Mouse (Mus musculus): ENCODE measurements around the gene Calm1. TPM values are rescaled to one million over a fixed set of nuclear protein-coding genes. Genes with fewer than 3 reads are reported as not detected.

Gene Calm1
- total and polyA plus RNA-seq, 3 experiments = 450 to 750 (median 627) TPM

GRCm38 (mm10) chr12:100235423-100235822 is 36.2 kb downstream of the Calm1 start:
- Histone ChIP-seq H3K4me2 (ENCODE audit: insufficient read depth, low read depth, poor library complexity, severe bottlenecking) (no peak overlapping the region), H3K4me1 (ENCODE audit: control insufficient read depth in 1 of 2, insufficient read depth in 2 of 2) (peaks cover 18 to 22% of the 10 kb centered on the region in 2 experiments), H3K9me3 (replicated peaks; ENCODE audit: low read length) (peaks cover 6% of the 10 kb centered on the region), H3K9ac (ENCODE audit: insufficient read depth, low read depth) (no peak overlapping the region), H3K36me3 (replicated peaks in 1 of 2; ENCODE audit: control insufficient read depth in 1 of 2, insufficient read depth in 1 of 2, low read length in 1 of 2) (no peaks in the 10 kb centered on the region), H3K79me2 (replicated peaks; ENCODE audit: control insufficient read depth, extremely low read depth, insufficient read depth, poor library complexity, severe bottlenecking) (no peaks in the 10 kb centered on the region), H3K27ac (ENCODE audit: insufficient read depth, low read depth) (no peak overlapping the region), H3K4me3 (replicated peaks in 1 of 3; ENCODE audit: low read depth in 2 of 3, low read length in 2 of 3, poor library complexity in 1 of 3) (no peak overlapping the region), H3K27me3 (replicated peaks) (no peaks in the 10 kb centered on the region)
- in situ Hi-C loops (cut with MboI; ENCODE audit: low pct_ligation_motif_present, low pct_unique_long_range_greater_than_20kb, low sequenced_read_pairs) (no loop called here), dilution Hi-C loops (cut with MboI; ENCODE audit: extremely low pct_ligation_motif_present, extremely low pct_unique_long_range_greater_than_20kb, low sequenced_read_pairs) (no loop called here)
- TF ChIP-seq USF1 (IDR thresholded peaks at IDR 0.05; ENCODE audit: low read depth, low read length) (no peak), IRF4 (IDR thresholded peaks at IDR 0.05; ENCODE audit: low read depth, low read length) (no peak), ZKSCAN1 (IDR thresholded peaks at IDR 0.05; ENCODE audit: borderline replicate concordance, low read depth, low read length) (no peak), MEF2A (IDR thresholded peaks at IDR 0.05; ENCODE audit: borderline replicate concordance, low read depth, low read length) (no peak), MXI1 (IDR thresholded peaks at IDR 0.05; ENCODE audit: low read depth, low read length) (no peak), EP300 (IDR thresholded peaks at IDR 0.05; ENCODE audit: low read length) (no peak), UBTF (IDR thresholded peaks at IDR 0.05; ENCODE audit: low read depth, low read length) (no peak), POLR2AphosphoS2 (IDR thresholded peaks at IDR 0.05; ENCODE audit: low read depth, low read length) (no peak), JUN (IDR thresholded peaks at IDR 0.05; ENCODE audit: insufficient read depth, low read depth, low read length) (no peak), TCF12 (IDR thresholded peaks at IDR 0.05; ENCODE audit: low read depth, low read length) (no peak), E2F4 (IDR thresholded peaks at IDR 0.05; ENCODE audit: insufficient replicate concordance, low read depth, low read length) (no peak), JUND (conservative IDR thresholded peaks at IDR 0.05; ENCODE audit: low read depth, low read length) (no peak), GABPA (IDR thresholded peaks at IDR 0.05; ENCODE audit: insufficient replicate concordance, low read depth, low read length) (no peak)
- DNase-seq (ENCODE audit: extremely low read depth) = no peak

- peak; percentile 57; the same call in 1 of the 2 replicates for TF ChIP-seq MXI1 (IDR thresholded peaks at IDR 0.05; ENCODE audit: low read depth, low read length)
- no peak for TF ChIP-seq IRF4 (IDR thresholded peaks at IDR 0.05; ENCODE audit: low read depth, low read length)
- no peak for TF ChIP-seq POLR2A (IDR thresholded peaks at IDR 0.05; ENCODE audit: low read depth, low read length)
- peak; percentile 87 for TF ChIP-seq TCF12 (IDR thresholded peaks at IDR 0.05; ENCODE audit: low read depth, low read length)
- TF ChIP-seq USF1 (IDR thresholded peaks at IDR 0.05; ENCODE audit: low read depth, low read length) = no peak
- 0 out of 2 replicates have a peak, but pooled peaks have one; percentile 9 for TF ChIP-seq NRF1 (IDR thresholded peaks at IDR 0.05; ENCODE audit: low read depth, low read length)
- TF ChIP-seq BHLHE40 (IDR thresholded peaks at IDR 0.05; ENCODE audit: low read depth, low read length) = peak; percentile 68
- peak; percentile 42; the same call in 1 of the 2 replicates for TF ChIP-seq EP300 (IDR thresholded peaks at IDR 0.05; ENCODE audit: low read length)
- TF ChIP-seq CHD1 (IDR thresholded peaks at IDR 0.05; ENCODE audit: low read depth, low read length) = 0 out of 2 replicates have a peak, but pooled peaks have one; percentile 72
- 0 out of 2 replicates have a peak, but pooled peaks have one; percentile 64 for TF ChIP-seq MYC (IDR thresholded peaks at IDR 0.05; ENCODE audit: low read depth, low read length)
- peak; percentile 62; the same call in 1 of the 2 replicates for TF ChIP-seq MAX (IDR thresholded peaks at IDR 0.05; ENCODE audit: low read length)
- 0 out of 2 replicates have a peak, but pooled peaks have one; percentile 40 for TF ChIP-seq ETS1 (conservative IDR thresholded peaks at IDR 0.05; ENCODE audit: low read depth, low read length)
- Histone ChIP-seq H3K27ac (ENCODE audit: insufficient read depth, low read depth) (no peak overlapping the region), H3K36me3 (replicated peaks in 1 of 2; ENCODE audit: control insufficient read depth in 1 of 2, insufficient read depth in 1 of 2, low read length in 1 of 2) (no peaks in the 10 kb centered on the region), H3K4me3 (replicated peaks in 1 of 3; ENCODE audit: low read depth in 2 of 3, low read length in 2 of 3, poor library complexity in 1 of 3) (no peak overlapping the region), H3K79me2 (replicated peaks; ENCODE audit: control insufficient read depth, extremely low read depth, insufficient read depth, poor library complexity, severe bottlenecking) (no peaks in the 10 kb centered on the region), H3K27me3 (replicated peaks) (no peaks in the 10 kb centered on the region), H3K4me1 (ENCODE audit: control insufficient read depth in 1 of 2, insufficient read depth in 2 of 2) (peaks cover 18 to 22% of the 10 kb centered on the region in 2 experiments), H3K9me3 (replicated peaks; ENCODE audit: low read length) (no peaks in the 10 kb centered on the region), H3K4me2 (ENCODE audit: insufficient read depth, low read depth, poor library complexity, severe bottlenecking) (no peak overlapping the region), H3K9ac (ENCODE audit: insufficient read depth, low read depth) (no peak overlapping the region)
- peak; percentile 29 for DNase-seq (ENCODE audit: extremely low read depth)
- in situ Hi-C loops (cut with MboI; ENCODE audit: low pct_ligation_motif_present, low pct_unique_long_range_greater_than_20kb, low sequenced_read_pairs) = no loop called here
- dilution Hi-C loops (cut with MboI; ENCODE audit: extremely low pct_ligation_motif_present, extremely low pct_unique_long_range_greater_than_20kb, low sequenced_read_pairs) = no loop called here
Measured at GRCm38 (mm10) chr12:100239404-100239803, 40.2 kb downstream of the Calm1 start.
